Mouse (Mus musculus) midbrain, embryonic 11.5 days (tissue): ENCODE measurements at regions not wholly inside any gene's neighbourhood (a gene's known extent, or its start where the extent isn't known, plus 50 kb on each side); places are given as distances from the start of the nearest gene placed in this dataset.

Experiments
- ATAC-seq: fragments of 200-750 bp; cut with Nextera tagmentation; 2 replicates; pipeline ENCODE4 v1.8.0; 2017; ENCODE audit warnings: moderate TSS enrichment, moderate library complexity; ENCODE audit not compliant: low FRiP score
- DNase-seq: peaks from one replicate; pipeline ENCODE4 v3.0.0; 2015; ENCODE audit warnings: low spot score; ENCODE audit errors: missing footprints
- H3K27ac ChIP-seq: fragments of 300-500 bp; sonication (generic); 2 replicates; pipeline ENCODE4 v1.5.1; 2014; ENCODE audit warnings: low read depth, low read length
- H3K27me3 ChIP-seq: fragments of 300-500 bp; sonication (generic); 2 replicates; pipeline ENCODE4 v1.6.1; 2014; ENCODE audit warnings: mild to moderate bottlenecking, low read length, moderate library complexity, mixed read lengths; ENCODE audit not compliant: control insufficient read depth, insufficient read depth
- H3K36me3 ChIP-seq: fragments of 300-500 bp; sonication (generic); 2 replicates; pipeline ENCODE4 v1.6.1; 2014; ENCODE audit warnings: mild to moderate bottlenecking, low read length, moderate library complexity, mixed read lengths; ENCODE audit not compliant: control insufficient read depth, insufficient read depth
- H3K4me1 ChIP-seq: fragments of 300-500 bp; sonication (generic); 2 replicates; pipeline ENCODE4 v1.6.1; 2014; ENCODE audit warnings: low read length; ENCODE audit not compliant: control insufficient read depth, insufficient read depth
- H3K4me2 ChIP-seq: fragments of 300-500 bp; sonication (generic); 2 replicates; pipeline ENCODE4 v1.6.1; 2014; ENCODE audit warnings: mild to moderate bottlenecking, moderate library complexity
- H3K4me3 ChIP-seq: fragments of 300-500 bp; sonication (generic); 2 replicates; pipeline ENCODE4 v1.5.1; 2014; ENCODE audit warnings: low read depth, low read length
- H3K9ac ChIP-seq: fragments of 300-500 bp; sonication (generic); 2 replicates; pipeline ENCODE4 v1.6.1; 2014; ENCODE audit warnings: low read length
- H3K9me3 ChIP-seq: fragments of 300-500 bp; sonication (generic); 2 replicates; pipeline ENCODE4 v1.6.1; 2016; ENCODE audit warnings: low read length; ENCODE audit not compliant: control insufficient read depth
- WGBS: fragments of 180-500 bp; shearing (Covaris S2); extraction: QIAGEN DNeasy Blood & Tissue Kit; methylation state at CpG from one replicate; pipeline ENCODE4 v1.1.7; 2014; 5-methylcytosine and 5-hydroxymethylcytosine counted together

DNA sequence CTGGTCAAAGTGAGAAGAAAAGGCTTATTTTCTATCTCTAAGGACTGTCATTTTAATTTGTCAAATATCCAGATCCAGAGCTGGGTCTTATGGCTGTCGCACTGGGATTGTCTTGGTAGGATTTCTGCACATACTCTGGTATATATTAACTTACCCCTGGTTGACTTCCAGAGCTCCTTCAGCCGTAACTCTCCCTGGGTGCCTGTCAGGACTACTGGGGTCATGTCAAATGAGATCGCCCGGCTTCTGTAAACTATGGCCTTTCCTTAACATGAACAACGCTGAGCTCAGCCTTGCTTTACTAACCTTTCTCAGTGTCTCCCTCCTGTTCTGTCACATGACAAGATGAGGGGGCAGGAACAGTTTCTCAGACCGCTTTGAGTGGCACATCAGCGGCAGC is 88.1 kb downstream of the Lrrc30 start:
- H3K27ac ChIP-seq = no peak overlapping the region
- ATAC-seq (no peak), DNase-seq (peak; percentile 37)
- H3K27me3 ChIP-seq = no peaks in the 10 kb centered on the region
- H3K9ac ChIP-seq = no peak overlapping the region
- H3K9me3 ChIP-seq = no peaks in the 10 kb centered on the region
- no peak overlapping the region for H3K4me2 ChIP-seq
- H3K4me1 ChIP-seq = no peaks in the 10 kb centered on the region
- 91% methylated on average over 7 of the region's 7 CpGs for WGBS
- H3K36me3 ChIP-seq = no peaks in the 10 kb centered on the region
- H3K4me3 ChIP-seq = no peak overlapping the region

DNA sequence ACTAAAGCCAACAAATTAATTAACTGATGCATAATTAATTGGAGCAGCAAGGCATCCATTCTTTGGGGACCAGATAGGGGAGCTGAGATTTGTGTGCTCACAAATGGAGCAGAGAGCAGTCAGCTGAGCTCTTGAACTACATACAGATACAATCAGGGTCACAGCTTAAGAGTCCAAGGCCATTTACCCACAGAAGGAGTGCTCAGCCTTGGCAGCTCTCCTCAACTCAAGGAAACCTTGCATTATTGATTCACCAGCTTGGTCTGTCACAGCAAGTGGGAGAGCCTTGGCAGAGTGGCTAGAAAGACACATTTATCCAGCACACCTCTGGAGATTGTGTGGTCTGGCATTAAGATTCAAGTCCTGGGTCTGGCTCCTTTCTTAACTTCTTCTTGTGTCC is 100.2 kb downstream of the Lrrc30 start:
- H3K4me1 ChIP-seq = no peaks in the 10 kb centered on the region
- no peaks in the 10 kb centered on the region for H3K27me3 ChIP-seq
- DNase-seq (no peak), ATAC-seq (no peak)
- no peaks in the 10 kb centered on the region for H3K9me3 ChIP-seq
- H3K9ac ChIP-seq = no peak overlapping the region
- no peaks in the 10 kb centered on the region for H3K36me3 ChIP-seq
- H3K4me3 ChIP-seq = no peak overlapping the region
- no peak overlapping the region for H3K4me2 ChIP-seq
- H3K27ac ChIP-seq = no peak overlapping the region

DNA sequence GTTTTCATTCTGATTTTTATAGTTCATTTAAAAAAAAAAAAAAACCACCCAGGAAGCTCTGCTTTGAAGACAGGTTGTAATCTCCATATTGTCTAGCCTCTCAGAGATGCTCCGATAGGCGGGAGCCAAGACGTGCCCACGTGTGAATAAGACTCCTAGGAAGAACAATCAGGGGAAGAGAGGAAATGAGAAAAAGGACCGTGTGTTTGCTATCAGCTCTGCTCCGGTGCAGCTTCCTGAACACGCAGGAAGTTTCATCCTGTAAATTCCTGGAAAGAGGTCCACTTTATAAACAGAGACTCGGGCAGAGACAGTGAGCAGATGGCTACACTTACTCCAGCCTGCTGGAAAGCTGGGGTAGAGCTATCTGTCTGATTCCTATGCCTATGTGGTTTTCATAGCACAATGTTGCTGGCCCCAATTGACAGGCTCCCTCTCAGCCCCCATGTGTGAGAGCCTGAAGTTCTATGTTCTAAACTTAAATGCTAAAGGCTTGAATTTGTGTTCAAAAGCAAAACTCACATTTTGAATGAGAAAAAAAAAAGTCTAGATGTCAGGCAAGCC is 111.6 kb downstream of the Lrrc30 start:
- no peak for DNase-seq
- Histone ChIP-seq H3K36me3 (no peaks in the 10 kb centered on the region), H3K9ac (no peak overlapping the region)

DNA sequence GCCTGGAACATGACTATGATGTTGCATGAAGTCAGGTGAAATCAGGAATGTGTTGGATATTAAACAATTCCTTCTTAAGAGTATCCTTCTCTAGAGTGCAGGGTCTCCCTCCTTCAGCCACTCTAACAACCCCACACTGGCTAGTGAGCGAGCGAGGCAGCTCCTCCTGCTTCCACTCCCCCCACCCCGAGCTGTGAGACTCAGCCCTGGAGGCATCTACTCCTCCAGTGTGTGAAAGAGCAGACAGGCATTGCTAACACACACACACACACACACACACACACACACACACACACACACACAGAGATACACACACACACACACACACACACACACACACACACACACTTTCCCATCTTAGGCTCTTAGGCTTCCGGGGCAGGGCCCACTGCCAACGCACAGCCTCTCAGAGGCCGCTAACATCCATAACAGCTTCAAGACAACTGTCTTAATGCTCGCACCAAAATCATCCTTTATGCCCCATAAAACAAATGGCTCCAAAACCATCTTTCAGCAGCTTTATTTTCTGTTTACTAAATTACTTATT is 116.8 kb downstream of the Lrrc30 start:
- DNase-seq (peak; percentile 39), ATAC-seq (no peak)
- no peak overlapping the region for H3K9ac ChIP-seq
- 81% methylated on average over 7 of the region's 7 CpGs for WGBS
- H3K4me2 ChIP-seq = no peak overlapping the region
- H3K27me3 ChIP-seq = no peaks in the 10 kb centered on the region
- no peaks in the 10 kb centered on the region for H3K36me3 ChIP-seq
- H3K4me3 ChIP-seq = no peak overlapping the region
- H3K27ac ChIP-seq = no peak overlapping the region
- peaks cover 2% of the 10 kb centered on the region; the same call in 1 of the 2 replicates for H3K4me1 ChIP-seq
- no peaks in the 10 kb centered on the region for H3K9me3 ChIP-seq

More for the DNA sequence above, 111.6 kb downstream of the Lrrc30 start:
- H3K27ac ChIP-seq = no peak overlapping the region
- ATAC-seq = no peak
- H3K4me1 ChIP-seq = no peaks in the 10 kb centered on the region
- H3K9me3 ChIP-seq = no peaks in the 10 kb centered on the region
- WGBS = 86% methylated on average over 8 of the region's 8 CpGs
- no peak overlapping the region for H3K4me2 ChIP-seq
- H3K4me3 ChIP-seq = no peak overlapping the region
- H3K27me3 ChIP-seq = no peaks in the 10 kb centered on the region

DNA sequence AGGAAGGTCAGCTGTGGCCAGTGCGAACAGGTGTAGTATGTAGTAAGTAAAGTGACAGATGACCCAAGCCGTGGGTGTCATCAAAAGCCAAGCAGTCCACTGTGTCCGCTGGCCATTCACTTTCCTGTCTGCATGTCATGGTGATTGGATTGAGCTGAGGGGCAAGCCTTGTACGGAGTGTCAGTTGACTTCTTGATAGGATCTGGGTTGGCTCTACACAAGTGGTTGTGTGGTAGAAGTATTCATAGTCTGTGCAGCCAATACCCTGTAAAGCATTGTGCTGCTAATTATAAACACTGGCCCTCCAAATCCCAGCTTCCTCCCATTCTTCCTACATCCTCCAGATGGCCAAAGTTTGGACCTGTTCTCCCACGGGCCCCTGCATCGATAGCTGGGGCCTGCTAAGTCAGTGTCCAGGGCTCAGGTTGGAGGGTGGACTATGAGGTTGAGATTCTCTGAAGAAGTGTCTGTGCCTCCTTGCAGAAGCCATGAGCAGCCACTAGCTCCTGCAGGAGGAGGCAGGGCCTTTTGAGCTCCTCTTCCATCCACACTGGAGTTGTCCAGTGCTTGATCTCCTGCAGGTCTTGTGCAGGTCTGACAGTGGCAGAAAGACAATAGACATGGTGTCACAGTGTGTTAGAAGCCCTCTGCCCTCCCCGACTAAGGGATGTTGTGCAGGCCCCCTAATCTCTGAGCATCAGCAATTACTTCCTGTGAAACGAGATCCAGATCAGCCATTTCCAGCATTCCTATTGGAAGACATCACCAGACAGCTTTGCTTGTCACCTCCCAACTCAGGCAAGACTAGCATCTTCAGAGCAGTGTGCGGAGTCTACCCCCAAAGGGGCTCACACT is 117.9 kb downstream of the Lrrc30 start:
- ATAC-seq = no peak
- Histone ChIP-seq H3K9me3 (no peaks in the 10 kb centered on the region), H3K4me3 (no peak overlapping the region), H3K36me3 (no peaks in the 10 kb centered on the region), H3K4me1 (peaks cover 2% of the 10 kb centered on the region; the same call in 1 of the 2 replicates), H3K27ac (no peak overlapping the region), H3K4me2 (no peak overlapping the region), H3K9ac (no peak overlapping the region), H3K27me3 (no peaks in the 10 kb centered on the region)
- DNase-seq = peak; percentile 82
- 70% methylated on average over 9 of the region's 9 CpGs for WGBS

DNA sequence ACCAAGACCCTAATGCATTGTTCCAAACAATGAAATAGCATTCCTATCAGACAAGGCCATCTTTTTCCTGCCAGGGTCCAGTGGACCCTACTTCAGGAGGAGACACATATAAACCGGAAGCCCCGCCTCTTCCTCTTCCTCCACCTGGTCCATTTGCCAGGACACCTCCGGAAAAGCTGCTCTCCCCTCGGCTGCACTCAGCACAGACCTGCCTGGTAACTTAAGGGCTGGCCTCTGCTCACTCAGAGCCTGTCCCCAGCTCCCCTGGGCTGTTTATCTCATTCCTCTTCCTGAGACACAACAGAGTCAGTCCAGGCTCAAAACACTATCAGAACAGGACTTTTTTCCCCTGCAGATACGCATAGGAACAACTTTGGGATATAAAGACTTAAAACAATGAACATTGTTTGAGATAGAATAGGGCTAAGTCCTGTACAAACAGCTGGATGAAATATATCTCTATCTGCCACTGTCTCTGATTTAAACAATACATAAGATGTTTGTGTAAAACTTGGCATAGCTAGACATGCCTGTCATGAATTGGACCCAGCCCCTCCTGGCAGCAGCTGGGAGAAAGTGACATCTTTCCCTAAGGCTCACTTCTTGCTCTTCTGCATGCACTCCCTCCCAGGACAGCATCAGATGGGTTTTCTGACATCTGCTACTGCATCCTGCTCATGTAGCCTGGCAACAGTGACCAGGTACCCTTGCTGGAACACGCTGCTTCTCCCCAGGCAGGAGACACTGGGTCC is 119.6 kb downstream of the Lrrc30 start:
- peaks cover 2% of the 10 kb centered on the region; the same call in 1 of the 2 replicates for H3K4me1 ChIP-seq
- H3K4me2 ChIP-seq = no peak overlapping the region
- WGBS = 76% methylated on average over 6 of the region's 6 CpGs
- no peak overlapping the region for H3K4me3 ChIP-seq
- H3K27ac ChIP-seq = no peak overlapping the region
- H3K36me3 ChIP-seq = no peaks in the 10 kb centered on the region
- no peak overlapping the region for H3K9ac ChIP-seq
- DNase-seq (peak; percentile 53), ATAC-seq (no peak)
- no peaks in the 10 kb centered on the region for H3K27me3 ChIP-seq
- no peaks in the 10 kb centered on the region for H3K9me3 ChIP-seq

DNA sequence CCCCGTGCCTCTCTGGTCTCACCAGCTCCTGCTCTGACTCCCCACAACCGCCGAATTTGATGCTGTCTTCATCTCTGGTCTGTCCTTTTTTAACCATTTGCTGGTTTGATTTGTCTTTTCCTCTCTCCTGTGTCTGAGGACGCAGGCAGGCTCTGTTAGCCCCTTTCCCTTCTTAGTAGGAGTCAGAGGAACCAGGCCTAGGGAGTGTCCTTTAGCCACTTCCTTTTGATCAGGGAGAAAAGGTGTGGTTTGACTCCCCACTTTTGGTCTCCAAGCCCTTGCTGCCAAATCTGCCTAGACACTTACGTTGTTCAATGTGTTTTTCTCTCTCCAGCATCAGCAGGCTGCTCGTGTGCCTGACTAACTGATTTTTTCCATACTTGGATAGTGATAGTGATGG is 120.5 kb downstream of the Lrrc30 start:
- Histone ChIP-seq H3K9ac (no peak overlapping the region), H3K27ac (no peak overlapping the region), H3K4me2 (no peak overlapping the region), H3K4me3 (no peak overlapping the region), H3K27me3 (no peaks in the 10 kb centered on the region), H3K9me3 (no peaks in the 10 kb centered on the region), H3K36me3 (no peaks in the 10 kb centered on the region), H3K4me1 (peaks cover 2% of the 10 kb centered on the region; the same call in 1 of the 2 replicates)
- 80% methylated on average over 6 of the region's 6 CpGs for WGBS
- ATAC-seq = no peak
- DNase-seq = peak; percentile 49

DNA sequence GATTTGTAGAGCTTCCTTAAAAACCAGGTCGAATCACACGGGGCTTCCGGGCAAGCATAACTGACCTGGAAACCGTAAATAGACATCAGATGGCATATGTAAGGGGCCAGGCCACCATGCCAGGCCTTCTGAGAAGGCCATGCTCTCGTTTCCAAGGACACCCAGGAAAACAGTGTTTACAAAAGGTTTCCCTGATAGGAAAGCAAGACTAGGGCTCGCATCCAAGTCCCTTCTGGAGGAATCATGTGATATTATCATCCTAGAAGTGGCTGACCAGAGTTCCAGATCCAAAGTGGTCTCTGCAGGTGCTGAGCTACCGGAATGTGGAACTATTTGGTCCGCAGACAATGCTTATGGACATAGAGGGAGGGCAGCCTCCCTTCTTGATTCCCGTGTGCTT is 122.6 kb downstream of the Lrrc30 start:
- DNase-seq (peak; percentile 26), ATAC-seq (no peak)
- H3K9ac ChIP-seq = no peak overlapping the region
- H3K27me3 ChIP-seq = no peaks in the 10 kb centered on the region
- H3K4me2 ChIP-seq = no peak overlapping the region
- no peak overlapping the region for H3K4me3 ChIP-seq
- H3K4me1 ChIP-seq = peaks cover 2% of the 10 kb centered on the region; the same call in 1 of the 2 replicates
- no peaks in the 10 kb centered on the region for H3K36me3 ChIP-seq
- H3K27ac ChIP-seq = no peak overlapping the region
- 87% methylated on average over 9 of the region's 9 CpGs for WGBS
- H3K9me3 ChIP-seq = no peaks in the 10 kb centered on the region
